Mouse (Mus musculus) ovary, postnatal 36 days (tissue): ENCODE measurements around the gene Phc2.

Experiments used
- DNase-seq: peaks from one replicate; pipeline ENCODE4 v3.0.0; 2022; ENCODE audit warnings: low spot score, mixed read lengths

Gene Phc2

DNA sequence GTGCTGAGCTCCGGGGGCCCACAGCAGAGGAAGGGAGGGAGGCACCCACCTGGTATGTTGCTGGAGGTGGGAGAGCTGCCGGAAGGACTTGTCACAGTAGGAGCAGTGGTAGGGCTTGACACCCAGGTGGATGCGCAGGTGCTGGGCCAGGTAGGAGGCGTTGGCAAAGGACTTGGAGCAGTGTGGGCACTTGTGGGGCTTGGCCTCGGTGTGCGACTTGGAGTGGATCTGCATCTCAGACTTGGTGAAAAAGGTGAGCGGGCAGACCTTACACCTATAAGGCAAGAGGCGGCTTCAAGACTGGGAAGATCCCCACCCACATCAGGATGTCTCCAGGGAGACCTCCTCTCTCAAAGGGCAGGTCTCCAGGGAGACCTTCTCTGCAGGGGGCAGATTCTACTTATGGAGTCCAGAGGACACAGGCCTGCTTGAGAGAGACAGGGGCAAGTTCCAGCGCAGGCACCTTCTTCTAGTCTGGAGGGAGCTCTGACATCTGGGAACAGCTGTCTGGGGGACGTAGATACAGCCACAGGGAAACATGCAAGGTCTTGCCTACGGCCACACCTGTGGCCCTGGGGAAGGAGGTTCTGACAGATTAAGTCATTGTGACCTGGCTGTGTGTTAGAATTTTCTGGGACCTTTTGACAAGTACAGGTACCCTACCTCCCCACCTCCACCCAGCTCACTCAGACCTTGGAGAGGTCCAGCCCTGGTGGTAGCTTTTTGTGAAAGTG lies 131.6 kb downstream of the Phc2 start:
- DNase-seq: no peak

DNA sequence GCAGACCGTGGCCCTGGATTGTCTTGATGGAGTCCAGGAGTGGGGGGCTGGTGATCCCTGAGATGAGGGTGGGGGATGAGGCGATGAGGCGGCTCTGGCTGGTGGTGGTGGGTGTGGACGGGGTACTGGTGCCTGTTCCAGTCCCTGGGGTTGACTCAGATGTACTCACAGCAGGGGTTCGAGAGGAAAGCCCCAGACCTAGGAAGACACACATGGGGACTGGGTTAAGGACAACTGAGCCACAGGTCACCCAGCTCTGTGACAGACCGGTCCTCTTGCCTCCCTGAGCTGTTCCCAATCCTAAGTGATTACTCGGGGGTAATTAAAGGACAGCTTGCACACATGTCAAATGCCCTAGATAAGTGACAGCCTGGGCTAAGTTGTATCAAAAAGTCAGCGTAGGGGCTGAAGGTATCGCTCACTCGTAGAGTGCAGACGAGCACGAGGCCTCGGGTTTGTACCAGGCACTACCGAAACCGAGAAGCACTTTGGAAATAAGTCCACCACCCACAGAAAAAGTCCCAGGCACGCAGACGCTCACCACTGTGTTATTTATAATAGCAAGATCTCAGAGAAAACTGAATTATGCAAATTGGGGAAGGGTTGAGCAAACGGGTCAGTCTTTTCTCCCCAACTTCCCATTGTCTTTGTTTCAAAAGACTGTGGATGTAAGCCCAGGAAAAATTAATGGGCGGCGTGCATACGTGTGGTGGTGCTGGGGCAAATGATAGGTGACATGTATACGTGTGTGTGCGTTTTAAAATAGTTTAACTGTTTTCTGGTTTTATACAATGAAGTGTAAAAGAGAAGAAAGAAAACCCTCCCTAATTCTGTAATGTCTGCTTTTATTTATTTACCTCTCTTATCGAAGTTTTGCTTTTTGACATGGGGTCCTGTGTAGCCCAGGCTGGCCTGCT lies 132.8 kb downstream of the Phc2 start:
- DNase-seq: no peak

- DNase-seq: no peak
These were observed 133.6 kb downstream of the Phc2 start for GRCm38 (mm10) chr4:128788108-128788507.

- DNase-seq: no peak
These were observed 135.1 kb downstream of the Phc2 start for GRCm38 (mm10) chr4:128789646-128790045.

DNA sequence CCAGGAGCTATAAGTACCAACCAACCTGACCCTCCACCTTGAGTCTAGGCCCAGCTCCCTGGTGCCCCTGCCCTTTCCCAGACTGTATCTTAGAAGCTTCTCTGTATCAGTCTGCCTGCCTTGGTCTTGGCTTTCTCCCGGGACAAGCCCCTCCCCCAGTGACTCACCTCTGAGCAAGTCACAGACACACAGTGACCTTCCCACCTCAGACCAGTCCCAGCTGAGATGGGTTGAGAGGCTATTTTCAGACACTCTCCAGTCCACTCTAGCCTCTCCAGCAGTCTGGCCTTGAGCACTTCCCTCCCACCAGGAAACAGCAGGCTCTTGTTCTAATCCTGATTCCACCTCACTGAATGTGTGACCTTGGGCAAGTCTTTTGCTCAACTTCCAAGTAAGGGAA lies 139.2 kb downstream of the Phc2 start:
- no peak for DNase-seq

DNA sequence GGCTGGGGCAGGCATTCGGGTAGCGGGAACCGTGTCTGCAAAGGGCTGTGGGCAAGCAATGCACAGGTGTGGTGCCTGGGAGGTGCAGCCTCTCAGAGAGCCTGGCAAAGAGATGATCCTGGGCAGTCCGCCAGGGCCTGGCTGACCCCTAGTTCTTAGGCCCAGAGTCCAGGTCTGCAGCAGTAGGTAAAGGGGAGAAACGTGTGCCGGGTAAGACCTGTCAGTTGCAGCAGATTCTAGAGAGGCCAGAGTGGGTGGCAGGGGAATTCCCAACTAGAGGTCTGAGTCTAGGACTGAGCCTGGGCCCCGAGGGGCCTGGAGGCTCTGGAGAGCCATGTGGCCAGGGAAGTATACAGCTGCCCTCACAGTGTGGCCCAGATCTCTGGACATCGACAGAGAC lies 139.7 kb downstream of the Phc2 start:
- DNase-seq: no peak

GRCm38 (mm10) chr4:128795596-128795995 lies 141.1 kb downstream of the Phc2 start:
- DNase-seq: no peak

DNA sequence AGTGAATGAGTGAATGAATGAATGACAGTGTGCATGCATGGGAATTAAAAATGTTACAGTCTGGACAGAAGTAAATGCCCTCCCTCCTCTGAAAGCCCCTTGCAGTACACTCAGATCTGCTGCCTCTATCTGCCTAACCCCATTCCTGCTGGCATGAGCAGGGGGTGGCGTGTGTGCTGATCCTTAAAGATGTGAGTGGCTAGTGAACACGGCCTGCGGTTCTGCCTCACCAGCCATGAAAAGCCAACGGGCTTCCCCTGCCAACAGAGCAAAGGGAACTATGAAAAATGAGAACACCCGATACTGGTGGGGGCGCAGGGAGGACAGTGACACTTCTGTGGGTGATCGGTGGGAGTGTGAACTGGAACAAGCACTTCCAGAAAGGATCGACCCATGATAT lies 142.3 kb downstream of the Phc2 start:
- DNase-seq: no peak

DNA sequence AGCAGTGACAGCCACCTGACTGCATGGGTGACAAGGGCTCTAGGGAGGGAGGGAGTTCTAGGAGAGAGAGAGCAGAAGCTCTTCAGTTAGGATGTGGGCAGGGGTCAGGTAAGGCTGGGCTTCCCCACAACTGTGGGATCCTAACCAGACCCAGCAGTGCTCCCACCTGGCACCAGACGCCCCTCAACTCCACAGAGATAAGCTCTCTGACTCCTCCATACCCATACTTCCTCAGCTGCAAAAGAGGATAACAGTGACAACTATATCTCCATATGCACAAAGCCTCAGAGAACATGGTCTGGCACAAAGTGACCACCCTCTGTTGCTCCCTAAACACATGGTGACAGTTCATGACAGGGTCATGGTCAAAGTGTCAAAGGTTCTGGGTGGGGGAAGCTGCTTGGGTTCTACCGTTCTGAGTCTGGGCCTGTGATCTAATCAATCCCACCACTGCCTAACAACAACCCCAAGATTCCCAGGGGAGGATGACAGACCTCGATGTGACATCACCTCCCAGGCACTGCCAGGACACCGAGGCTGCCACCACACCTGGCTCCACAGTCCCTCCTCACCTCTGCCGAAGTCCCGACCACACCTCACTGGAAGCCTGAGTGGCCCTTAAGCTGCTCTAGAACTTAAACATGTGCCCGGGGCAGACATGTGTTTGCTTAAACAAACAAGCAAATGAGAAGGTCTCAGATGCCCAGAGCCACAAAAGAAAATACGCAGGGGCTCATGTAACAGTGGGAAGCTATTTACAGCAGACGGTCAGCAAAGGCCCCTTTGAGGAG lies 147.4 kb downstream of the Phc2 start:
- no peak for DNase-seq
